Mouse (Mus musculus): ENCODE measurements at regions not wholly inside any gene's neighbourhood (a gene's known extent, or its start where the extent isn't known, plus 50 kb on each side); places are given as distances from the start of the nearest gene placed in this dataset.

DNA sequence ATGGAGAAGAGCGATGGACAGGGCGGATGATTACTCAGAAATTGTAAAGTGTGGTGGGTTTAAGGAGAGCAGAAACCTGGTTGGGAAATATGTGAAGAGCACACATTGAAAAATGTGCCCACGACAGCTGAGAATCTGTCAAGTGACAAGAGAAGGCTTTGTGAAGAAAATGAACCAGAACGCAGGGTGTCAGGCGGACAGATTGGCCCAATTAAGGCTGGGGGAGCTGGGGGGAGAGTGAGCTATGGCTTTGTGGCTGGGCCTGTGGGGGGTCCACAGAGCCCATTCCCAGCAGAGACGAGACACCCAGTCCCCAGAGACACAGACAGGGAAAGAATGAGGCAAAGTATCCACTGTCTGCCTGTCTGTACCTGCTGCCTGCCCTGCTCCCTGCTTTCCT, 153.3 kb downstream of the Shq1 start:
- DNase-seq (ENCODE audit: low spot score in 2 of 2): no peak

DNA sequence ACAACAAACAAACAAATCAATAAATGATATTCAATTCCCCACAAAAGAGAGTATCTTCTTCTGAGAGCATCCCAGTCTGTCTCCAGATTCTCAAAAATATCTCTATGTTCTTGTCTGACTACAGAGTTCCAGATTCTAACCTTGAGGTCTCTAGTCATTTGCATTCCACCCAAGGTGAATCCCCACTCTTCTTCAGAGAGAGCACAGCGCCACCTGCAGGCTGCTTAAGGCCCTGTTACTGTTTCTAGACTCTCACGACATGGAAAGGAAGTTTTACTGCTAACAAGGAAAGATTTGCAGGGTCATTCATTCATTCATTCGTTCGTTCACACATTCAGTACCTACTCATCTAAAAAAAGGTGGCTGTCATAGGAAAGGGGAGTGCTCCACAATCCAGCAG, 158.3 kb downstream of the Shq1 start:
- DNase-seq (ENCODE audit: low spot score in 2 of 2): peak in 1 of 2 experiments; percentile 68

DNA sequence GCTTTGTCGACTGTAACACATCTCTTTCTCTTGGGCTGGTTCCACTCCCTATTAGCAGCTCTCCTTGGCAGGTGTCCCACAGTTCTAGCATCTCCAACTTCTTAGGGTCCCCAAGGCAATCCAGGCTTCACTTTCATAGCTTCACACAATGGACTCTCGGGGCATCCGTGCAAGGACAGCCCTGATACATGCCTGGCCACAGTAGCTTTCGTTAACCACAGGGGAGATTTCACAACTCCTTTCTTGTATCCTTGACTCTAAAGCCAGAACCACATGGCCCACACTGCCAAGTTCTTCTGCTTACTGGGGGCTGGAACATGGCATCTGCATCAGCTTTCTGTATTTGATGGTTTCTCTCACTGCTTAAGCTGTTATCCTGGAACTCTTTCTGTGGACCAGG, 160.3 kb downstream of the Shq1 start:
- no peak for DNase-seq (ENCODE audit: low spot score in 2 of 2)

GRCm38 (mm10) chr6:100505506-100506247, 165.3 kb downstream of the Shq1 start:
- no peak for DNase-seq (ENCODE audit: low spot score in 2 of 2)

DNA sequence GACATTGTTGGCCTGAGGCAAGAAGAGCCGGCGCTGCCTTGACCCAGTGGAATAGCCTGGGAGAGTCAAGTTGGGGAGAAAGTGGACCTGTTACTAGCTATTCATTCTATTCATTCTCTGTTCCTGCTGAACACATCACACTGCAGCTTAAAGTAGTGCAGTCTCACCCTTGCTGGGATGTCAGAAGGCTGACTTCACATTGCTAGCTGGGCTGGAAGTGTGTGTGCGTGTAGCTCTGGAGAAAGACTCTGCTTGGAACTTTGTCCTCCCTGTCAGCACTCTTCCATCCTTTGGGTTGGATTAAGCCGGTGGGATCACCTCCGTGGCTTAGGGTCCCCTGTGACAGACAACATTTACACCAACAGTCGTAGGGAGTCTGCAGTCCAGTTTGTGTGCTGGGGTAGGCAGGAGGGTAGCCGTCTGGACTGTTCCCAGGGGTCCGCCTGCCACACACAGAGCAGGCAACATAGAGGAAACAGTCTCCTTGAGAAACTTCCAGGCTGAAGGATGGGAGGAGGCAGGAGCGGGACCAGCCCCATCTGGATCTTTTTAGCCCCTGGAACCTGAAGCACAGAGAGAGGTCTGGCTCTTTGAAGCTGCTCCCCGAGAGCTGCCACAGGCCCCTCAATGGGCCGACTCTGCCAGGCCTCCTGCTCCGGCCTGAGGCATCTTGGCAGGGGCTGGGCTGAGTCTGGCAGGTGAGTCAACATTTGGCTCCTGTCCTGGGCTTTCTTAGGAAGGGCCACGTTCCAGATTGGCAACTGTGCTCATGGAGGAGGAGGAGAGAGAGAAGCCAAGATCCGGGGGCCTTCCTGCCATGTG, 167.8 kb downstream of the Shq1 start:
- DNase-seq (ENCODE audit: low spot score in 2 of 2): no peak

GRCm38 (mm10) chr6:100502139-100502538, 168.8 kb downstream of the Shq1 start:
- no peak for DNase-seq (ENCODE audit: low spot score in 2 of 2)

- no peak for DNase-seq (ENCODE audit: low spot score in 2 of 2)
These were observed 170.2 kb downstream of the Shq1 start for GRCm38 (mm10) chr6:100500741-100501140.

- no peak for DNase-seq (ENCODE audit: low spot score in 2 of 2)
These were observed 170.9 kb downstream of the Shq1 start for GRCm38 (mm10) chr6:100500060-100500459.

DNA sequence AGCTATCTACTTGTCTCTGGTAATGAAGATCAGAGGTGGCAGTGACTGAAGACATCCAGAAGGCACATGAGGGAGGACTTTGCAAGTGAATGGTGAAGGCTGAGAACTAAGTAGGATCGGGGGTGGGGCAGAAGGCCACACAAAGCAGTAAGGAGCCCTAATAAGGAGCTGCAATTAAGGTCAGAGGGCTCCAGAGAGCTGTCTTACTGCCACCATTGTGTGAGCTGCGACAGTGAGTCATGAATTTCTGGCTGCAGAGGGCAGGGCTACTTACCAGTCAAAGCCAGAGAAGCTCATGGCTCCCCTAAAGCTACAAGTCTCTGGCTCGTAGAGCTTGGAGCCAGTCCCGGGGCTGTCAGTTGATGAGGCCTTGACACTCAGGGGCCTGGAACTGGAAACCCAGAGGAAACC, 172.1 kb downstream of the Shq1 start:
- no peak for DNase-seq (ENCODE audit: low spot score in 2 of 2)

DNA sequence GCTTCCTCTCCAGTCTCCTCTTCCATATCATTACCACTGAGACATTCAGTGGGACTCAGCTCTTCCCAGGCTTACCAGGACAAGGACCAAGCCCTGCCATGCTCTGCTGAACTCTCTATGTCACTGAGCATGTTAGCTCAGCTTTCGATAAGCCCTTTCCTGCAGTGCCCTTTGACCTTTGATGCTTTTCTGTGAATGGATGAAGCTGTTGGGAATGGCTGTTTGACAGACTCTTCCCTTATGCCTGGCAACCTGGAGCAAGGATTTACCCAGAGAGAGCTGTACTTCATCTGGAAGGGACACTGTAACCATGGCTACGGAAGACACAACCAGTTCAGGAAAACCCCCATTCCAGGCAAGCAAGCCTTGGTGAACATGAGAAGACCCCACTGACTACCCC, 172.8 kb downstream of the Shq1 start:
- DNase-seq (ENCODE audit: low spot score in 2 of 2): no peak

DNA sequence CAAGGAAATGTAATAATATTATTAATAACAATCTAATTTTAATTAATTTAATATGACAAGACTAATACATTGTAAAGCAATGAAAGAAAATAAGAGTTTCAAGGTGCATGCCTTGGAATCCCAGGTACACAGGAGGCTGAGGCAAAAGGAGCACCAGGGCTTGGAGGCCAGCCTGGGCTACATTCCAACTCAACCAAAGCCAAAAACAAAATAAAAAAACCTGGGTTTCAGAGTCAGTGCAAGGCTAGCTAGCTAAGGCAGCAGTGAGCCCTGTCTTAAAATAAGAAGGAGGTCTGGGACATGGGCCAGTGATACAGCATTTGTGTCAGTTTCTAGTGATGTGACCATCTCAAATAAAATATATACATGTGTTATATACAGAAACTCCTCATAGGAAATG, 174.8 kb downstream of the Shq1 start:
- DNase-seq (ENCODE audit: low spot score in 2 of 2): no peak

DNA sequence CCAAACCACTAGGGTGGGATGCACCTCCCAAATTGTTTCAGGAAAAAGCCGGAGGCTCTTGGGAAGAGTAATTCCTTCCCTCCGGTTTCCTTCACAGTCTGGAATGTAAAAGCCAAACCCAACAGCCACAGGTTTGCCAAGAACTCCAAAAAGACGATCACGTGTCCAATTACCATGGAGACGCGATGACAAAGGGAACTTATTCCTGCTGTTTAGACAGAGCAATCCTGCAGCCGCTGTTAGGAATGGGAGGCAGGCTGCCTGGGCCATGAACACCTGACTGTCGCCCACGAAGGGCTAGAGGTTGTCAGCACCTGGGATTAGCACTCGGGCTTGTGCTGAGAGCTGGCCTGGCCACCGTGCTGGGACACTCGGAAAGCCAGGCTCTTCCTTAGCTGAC, 175.8 kb downstream of the Shq1 start:
- no peak for DNase-seq (ENCODE audit: low spot score in 2 of 2)

- no peak for DNase-seq (ENCODE audit: low spot score in 2 of 2)
These were observed 177.4 kb downstream of the Shq1 start for GRCm38 (mm10) chr6:100493558-100493957.

DNA sequence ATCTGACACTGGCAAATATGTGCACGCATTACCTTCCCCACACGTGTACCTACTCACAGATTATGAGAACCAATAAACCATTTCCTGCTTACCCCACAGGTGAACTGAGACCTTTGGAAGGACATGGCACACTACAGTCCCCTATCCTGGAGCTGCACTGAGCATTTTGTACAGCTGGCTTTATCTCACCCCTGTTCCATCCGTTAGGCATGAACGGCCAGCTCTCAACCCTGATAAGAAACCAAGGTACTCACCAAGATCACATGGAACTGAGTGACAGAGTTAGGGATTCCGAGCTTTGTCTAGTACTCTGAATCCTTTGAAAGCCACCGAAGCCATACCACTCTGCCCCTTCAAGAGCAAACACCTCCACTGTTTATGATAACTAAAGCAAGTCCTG, 179.1 kb downstream of the Shq1 start:
- no peak for DNase-seq (ENCODE audit: low spot score in 2 of 2)

DNA sequence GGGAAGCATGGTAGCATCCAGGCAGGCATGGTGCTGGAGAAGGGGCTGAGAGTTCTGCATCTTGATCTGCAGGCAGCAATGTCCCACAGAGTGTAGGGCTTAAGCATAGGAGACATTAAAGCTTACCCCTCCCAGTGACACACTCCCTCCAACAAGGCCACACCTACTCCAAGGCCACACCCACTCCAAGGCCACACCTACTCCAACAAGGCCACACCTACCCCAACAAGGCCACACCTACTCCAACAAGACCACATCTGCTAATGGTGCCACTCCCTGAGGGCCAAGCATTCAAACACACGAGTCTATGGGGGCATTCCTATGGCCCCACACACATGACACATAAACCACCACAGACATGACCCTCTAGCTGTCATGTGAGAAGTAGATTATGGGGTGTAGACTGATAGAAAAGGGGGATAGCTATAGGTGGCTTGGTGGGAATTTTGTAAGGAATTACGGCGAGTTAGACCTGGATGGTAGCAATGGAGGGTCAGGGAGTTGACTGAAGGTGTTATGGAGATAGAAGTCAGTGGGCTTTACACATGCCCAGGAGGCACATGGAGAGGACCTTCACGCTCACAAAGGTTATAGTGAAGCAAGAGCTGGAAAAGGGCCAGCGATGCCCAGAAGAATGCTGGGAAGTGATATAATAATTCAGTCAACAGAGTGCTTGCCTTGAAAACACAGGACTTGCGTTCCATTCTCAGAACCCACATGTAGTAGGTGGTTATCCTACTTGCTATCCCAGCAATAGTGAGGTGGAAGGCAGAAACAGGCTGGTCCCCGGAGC, 179.8 kb downstream of the Shq1 start:
- DNase-seq (ENCODE audit: low spot score in 2 of 2): no peak

DNA sequence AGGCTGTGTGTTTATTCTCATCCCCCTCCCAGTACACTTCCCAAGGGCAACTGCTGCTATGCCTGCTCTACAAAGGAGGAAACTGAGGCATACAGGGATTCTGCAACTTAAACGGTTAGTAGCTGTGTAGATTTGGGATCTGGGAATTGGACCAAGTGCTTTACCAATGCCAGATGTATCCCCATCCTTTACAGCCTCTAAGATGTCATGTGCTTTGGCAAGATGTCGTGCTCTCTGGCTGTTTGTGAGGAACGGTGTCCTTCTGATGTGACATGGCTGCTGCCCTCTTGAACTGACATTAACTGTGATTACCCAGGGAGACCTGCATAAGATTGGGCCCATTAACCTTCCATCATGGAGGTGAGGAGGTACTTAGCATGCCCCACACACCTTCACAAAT, 187.1 kb downstream of the Shq1 start:
- DNase-seq (ENCODE audit: low spot score in 2 of 2): no peak

- DNase-seq (ENCODE audit: low spot score in 2 of 2): no peak
These were observed 187.7 kb downstream of the Shq1 start for GRCm38 (mm10) chr6:100483084-100483810.

DNA sequence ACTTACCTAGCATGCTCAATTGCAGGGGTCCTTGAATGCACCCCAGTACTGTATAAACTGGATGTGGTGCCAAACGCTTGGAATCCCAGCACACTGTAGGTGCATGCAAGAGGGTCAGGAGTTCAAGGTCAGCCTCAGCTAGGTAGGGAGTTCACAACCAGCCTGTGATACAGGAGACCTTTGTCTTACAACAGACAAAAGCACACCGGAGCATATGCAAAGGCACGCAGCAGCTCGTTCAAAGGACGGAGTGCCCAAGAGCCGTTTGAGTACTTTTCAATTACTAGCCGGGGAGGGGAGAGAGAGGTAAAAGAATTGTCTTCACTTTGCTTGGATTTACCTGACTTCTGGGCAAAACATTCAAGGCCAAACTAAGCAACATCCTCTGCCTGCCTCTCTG, 188.4 kb downstream of the Shq1 start:
- DNase-seq (ENCODE audit: low spot score in 2 of 2): no peak

GRCm38 (mm10) chr6:100480525-100480924, 190.4 kb downstream of the Shq1 start:
- no peak for DNase-seq (ENCODE audit: low spot score in 2 of 2)

GRCm38 (mm10) chr6:100479881-100480280, 191.1 kb downstream of the Shq1 start:
- DNase-seq (ENCODE audit: low spot score in 2 of 2): no peak

- DNase-seq (ENCODE audit: low spot score in 2 of 2): no peak
These were observed 191.5 kb downstream of the Shq1 start for GRCm38 (mm10) chr6:100479455-100479854.
